Mouse (Mus musculus) regulatory T cell (primary cell): ENCODE results near the gene Sema4d.

Experiments
- in situ Hi-C: fragments of 300-600 bp; cut with MboI, MseI; formaldehyde crosslinking; loops from one replicate; pipeline ENCODE4 v1.15.1; 2025; ENCODE audit warnings: high pct_unique_total_duplicates

The Sema4d gene

DNA sequence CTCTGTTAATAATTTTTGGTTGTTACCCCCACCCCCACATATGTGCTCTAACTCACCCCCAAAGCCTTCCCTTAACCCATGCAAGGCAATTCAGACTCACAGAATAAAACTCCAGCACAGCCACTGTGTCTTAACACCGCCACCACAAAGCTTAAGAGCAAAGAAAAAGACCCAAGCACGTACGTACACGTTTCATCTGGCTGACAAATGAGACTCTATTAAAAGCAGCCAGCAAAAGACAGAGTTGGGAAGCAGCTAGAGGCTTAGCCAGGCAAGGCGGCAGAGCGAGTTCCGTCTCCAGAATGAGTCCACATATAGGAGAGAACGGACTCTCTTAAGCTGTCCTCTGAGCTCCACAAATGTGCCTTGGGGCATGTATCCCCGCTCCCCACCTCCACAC lies 37.5 kb downstream of the Sema4d start:
- in situ Hi-C loops, result loop anchor here (25.0 kb wide), 1 partner anchor 794 kb away; no protein-coding TSS in a partner anchor

DNA sequence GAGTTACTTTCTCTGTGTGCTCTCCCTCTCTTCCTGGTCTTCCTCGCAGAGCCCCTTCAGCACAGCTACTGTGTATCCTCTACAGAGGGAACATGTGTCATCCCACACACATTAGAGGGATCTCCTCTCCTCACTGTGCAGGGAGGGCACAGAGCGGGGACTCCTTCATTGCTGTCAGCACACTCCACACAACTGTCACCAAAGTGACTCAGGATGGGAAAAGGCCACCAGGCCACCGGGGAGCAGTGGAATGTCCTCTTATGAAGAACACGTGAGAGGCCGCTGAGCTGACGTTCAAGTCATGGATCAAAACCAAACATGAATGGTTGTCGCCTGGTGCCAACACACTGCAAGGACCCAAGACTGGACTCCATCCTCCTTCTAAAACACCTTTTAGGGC lies 38.0 kb downstream of the Sema4d start:
- in situ Hi-C loops, result loop anchor here (25.0 kb wide), 1 partner anchor 793 kb away; no protein-coding TSS in a partner anchor

DNA sequence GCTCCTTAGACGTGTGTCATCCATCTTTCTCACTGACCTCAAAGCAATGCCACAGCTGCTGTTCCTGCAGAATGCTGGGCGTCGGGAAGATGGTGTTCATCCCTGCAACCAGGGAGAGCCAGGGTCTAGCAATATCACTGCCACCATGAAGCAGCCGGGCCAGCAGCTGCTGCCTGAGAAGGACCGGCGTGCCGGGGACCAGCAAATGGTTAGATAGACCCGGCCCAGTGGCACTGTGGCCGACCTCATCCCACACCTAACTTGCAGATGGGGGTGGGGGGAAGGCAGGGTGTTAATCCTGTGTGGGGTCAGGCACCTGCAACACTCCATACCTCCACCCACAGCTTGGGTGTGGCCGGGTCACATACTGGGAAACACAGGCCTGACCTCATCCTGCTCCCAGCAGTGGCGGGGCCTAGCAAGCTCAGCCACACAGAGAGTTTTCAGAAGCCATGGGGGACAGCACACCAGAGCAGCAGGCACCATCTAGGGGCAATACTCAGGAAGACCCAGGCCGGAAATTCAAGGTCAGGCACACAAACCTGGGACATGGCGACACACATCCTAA lies 38.9 kb downstream of the Sema4d start:
- in situ Hi-C loops, result loop anchor here (25.0 kb wide), 1 partner anchor 792 kb away; no protein-coding TSS in a partner anchor

DNA sequence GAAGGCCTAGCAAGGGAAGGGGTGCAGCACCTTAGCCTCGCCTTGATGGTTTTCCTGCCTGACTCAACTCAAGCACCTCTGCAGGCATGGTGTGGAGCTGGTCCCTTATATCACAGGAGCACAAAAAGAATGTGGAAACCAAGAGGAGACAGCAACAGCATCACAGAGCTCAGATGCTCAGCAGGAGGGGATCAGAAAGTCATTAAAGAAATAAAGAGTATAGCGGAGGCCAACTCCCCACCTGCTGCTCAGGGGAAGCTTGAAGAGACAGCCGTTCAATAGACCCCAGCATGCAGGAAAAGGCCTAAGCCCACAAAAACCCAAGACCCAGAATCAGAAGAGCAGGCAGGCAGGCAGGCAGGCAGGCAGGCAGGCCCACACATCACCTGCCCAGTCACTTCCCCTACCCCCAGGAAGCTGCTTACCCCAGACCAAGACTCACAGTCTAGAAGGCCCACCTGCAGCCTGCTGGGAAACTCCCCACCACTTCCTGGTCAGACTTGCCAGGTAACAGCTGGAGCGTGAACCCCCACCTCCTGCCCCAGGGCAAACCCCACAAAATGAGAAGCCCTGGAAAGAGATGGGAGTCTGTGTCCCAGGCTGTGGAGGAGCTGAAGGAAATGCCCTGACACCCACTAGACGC lies 39.6 kb downstream of the Sema4d start:
- in situ Hi-C loops, result loop anchor here (25.0 kb wide), 1 partner anchor 792 kb away; no protein-coding TSS in a partner anchor

DNA sequence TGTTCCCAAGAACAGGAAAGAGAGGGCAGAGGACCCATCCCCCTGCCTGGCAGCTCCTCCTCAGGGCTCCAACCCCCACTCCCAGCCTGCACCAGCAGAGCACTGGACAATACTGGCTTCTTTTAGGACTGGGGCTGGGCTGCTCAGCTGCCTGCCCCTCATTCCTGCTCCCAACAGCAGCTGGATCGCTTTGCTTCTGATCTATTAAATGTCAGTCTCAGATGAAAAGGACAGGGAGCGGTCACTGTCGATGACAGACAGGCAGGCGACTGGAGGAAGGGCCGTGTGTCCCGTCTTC lies 40.4 kb downstream of the Sema4d start:
- in situ Hi-C loops, result loop anchor here (25.0 kb wide), 1 partner anchor 791 kb away; no protein-coding TSS in a partner anchor

DNA sequence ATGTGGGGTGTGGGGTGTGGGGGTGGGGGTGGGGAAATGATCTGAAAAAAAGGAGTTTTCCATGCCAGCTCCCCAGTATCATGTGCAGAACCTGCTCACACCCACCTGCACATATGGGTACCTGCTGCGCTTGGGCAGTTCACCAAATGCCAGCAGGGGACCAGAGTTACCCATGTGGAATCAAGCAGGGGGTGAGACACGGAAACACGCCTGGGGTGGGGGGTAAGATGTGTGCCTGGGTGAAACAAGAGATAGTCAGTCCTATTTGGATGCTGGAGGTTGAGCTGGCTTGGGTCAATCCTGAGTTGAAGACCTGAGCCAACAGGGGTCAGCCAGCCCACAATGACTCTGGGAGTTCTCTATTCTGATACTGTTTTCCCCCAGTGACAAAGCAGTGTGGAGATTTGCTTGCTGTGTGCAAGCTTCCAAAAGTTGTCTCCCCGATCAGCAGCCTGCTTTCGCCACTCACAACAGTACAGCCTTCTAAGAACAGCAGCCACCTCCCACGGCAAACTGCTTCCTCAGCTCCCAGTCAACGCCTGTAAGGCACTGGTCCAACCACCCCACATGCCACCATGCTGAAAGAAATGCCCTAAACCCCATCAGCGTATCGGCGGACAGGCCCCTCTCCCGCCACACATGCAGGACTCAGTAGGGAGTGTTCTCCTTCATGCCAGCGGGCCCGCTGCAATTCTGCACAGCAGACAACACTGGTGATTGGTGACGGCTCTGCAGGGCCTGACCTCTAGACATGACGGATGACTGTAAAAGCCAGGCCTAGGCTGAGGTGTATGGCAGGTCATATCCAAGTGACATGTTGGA lies 41.0 kb downstream of the Sema4d start:
- in situ Hi-C loops, result loop anchor here (25.0 kb wide), 1 partner anchor 790 kb away; no protein-coding TSS in a partner anchor

DNA sequence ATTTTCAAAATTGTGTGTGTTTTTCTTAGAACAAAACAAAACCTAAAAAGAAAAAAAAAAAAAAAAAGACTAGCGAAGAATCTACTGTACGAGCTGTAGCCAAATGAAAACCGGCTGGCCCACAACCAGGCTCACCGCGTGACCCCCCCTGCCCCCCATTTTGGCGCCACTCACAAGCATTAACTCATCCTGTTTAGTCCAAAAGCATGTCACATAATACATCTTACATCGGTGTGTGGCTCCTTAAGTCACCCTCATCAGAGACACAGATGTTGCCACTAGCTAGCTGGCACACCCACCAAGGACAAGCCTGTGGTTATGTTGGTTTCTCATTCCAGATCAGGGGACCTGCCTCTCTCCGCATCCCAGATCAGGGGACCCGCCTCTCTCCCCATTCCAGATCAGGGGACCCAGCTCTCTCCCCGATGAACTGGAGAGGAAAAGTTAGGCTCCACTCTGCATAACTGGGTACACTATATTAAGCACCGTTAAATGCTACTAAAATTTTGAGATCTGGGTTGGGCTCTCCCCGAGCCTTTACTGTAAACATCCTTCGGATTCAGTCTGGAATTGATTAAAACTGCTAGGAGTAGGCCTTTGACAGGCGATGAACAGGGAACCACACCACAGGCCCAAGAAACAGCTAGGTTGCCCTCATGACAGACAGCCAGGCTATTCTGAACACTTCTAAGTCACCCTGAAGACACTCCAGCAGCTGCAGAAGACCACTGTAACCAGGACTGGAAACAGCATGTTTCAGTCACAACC lies 43.8 kb downstream of the Sema4d start:
- in situ Hi-C loops, result loop anchor here (25.0 kb wide), 1 partner anchor 787 kb away; no protein-coding TSS in a partner anchor

DNA sequence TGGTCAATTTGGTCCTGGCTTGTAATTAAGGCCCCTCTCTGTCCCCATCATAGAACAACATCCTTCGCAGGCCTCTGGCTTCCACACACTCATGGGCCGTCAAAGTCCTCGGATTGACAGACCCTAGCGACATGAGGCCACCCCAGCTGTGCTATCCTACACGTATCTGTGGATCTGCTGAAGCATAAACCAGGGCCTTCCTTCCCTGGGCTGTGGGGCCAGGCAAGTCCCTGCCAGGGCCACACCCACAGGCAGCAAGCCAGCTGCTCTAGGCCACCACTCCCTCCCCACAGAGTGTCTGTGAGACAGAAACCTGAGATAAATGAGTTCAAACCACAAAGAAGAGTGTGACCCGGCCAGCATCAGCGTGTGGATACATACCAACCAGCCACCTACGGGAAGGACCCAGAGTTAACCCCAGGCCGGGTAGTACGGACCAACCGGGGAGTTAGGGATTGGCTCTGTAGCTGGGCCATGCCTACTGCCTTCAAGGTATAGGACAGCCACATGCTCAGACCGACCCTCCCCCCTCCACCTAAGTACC lies 45.5 kb downstream of the Sema4d start:
- in situ Hi-C loops, result no loop called here

DNA sequence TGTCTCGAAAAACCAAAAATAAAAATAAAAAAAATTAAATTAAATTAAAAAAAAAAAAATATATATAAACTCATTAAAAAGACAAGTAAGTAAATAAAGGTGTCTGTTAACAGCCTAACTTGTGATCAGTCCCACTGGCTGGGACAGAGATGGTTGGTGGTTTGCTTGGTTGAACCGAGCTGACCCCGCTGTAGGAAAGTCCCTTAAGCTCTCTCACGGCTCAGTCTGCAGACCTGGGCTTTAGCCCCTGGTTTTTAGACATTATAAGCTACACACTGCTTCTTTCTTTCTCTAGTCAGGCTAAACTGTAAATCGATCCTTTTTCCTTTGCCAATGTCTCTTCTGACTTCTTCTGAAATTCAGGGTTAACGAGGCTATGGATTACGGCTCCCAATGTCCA lies 46.5 kb downstream of the Sema4d start:
- in situ Hi-C loops, result no loop called here

DNA sequence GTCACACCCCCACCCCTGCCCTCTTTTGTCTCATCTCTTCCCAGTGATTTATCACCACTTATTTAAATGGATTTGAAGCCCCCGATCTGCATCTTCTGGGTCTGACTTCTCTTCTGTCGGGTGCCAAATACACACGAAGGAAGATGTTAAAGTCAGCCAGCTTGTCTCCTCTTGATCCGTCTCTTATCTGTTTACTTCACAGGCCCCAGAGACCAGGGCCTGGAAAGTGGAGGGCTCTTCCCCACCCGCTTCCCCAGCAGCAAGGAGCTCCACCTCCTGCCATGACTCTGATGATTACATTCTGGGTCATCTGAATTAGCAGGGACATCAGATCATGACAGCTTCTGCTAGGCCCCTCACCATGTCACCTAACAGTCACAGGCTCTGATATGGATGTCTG lies 47.7 kb downstream of the Sema4d start:
- in situ Hi-C loops, result no loop called here

DNA sequence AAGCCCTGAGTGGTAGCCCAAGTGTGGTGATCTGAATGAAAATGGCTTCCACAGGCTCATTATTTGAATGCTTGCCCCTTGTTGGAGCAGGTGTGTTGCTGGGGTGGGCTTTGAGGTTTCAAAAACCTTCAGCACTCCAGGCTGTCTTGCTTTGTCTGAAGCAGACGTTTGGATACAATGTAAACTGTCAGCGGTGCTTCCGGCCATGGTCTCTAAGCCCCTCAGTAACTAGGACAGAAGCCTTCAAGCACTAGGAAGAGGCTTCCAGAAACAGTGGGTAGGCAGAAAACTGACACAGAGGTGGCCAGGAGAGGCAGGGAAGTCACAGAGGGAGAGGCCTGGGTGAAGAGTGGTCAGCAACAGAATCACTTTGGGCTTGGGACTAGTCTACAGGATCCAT lies 49.7 kb downstream of the Sema4d start:
- in situ Hi-C loops, result no loop called here

DNA sequence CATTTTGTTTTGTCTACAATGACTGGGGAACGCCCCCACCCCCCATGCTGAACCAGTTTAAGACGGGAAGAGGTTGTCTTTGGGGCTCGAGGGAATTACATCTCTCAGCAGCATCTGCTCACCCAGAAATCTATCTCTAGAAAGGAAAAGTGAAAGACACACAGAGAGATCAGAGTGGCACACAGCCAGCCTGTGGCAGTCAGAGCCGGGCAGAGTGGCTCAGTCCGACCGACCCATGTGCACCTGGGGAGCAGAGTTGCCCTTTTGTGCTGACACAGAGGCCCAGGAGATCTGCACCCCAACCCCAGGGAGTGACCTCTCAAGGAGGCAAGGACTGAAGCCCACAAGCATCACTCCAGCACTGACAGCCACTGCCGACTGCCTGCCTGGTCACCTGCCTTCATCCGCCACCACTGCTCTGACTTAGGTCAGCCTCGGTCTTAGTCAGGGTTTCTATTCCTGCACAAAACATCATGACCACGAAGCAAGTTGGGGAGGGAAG lies 50.9 kb downstream of the Sema4d start:
- in situ Hi-C loops, result no loop called here

DNA sequence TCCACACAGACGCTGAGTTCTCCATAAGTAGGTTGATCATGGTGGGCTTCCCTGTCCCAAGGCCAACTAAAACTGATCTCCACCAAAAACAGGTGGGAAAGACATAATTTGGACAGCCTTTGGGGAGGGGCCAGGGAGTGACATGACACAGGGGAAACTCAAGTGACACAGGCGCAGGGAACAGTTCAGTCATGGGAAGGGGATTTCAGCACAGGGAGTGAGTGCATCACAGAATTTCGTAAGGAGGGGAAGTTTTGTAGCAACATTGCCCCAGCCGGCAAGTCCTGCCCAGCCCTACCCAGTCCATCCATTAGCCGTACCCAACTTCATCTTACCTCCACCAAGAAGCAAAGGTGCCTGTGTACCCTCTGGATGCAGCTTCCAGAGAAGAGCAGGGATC lies 52.8 kb downstream of the Sema4d start:
- in situ Hi-C loops, result no loop called here

DNA sequence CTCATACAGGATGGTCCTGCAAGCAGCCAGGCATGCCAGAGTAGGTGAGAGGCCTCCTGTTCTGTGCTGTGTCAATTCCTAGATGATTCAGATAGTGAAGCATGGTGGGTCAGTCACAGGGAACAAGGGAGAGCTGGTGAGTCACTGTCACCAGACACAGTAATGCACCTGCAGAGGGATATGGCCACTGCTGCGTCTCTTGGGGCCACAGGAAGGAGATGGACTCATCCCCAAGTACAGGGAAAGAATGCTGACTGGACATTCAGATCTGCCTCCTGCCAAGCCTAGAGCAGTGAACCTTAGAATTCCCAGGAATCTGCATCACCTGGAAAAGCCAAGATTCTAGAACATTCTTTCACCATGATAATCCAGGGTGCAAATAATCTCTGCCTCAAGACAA lies 53.8 kb downstream of the Sema4d start:
- in situ Hi-C loops, result no loop called here

DNA sequence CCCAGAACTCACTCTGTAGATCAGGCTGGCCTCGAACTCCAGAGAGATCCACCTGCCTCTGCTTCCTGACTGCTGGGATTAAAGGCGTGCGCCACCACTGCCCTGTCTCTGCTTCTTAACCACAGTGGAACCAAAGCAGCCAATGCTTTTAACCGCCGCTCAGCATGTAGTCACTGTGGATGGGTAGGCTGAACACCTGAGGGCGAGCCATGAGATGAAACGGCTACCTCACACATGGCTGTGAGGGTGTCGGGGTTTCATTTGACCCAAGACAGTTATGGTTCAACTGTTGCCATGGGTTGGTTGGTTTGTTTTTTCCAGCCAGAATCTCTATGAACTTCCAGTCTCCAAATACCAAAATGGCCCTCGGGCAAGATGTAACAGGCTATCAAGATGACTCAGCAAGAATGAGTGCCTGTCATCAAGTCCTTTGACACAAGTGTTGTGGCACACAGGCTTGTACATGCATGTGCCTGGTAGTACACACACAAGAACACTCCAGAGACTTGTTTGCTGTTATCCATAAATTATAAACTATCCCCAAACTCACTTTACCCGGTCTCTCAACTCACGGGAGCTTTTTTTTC lies 54.9 kb downstream of the Sema4d start:
- in situ Hi-C loops, result no loop called here

DNA sequence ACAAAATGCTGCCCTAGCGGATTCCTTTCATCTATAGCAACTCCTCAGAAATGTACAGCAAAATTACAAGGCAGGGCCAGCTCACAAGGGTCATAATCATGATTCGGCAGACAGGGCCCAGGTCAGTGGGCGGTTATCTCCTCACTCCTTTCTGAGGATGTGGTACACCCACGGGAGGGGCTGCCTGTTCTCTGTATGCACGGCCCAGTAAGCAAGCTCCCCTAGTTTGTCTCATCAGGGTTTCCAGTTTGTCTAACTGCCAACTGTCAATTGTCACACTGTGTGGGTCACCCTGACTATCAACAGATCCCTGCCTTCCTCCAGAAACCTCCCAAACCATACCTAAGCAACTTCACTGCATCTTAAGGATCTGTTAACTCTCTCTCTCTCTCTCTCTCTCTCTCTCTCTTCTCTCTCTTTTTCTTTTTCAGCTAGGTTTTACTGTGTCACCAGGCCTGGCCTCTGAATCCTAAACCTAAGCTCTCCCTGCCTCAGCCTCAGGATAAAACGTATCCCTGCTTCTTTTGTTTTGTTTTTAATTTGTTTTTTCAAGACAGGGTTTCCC lies 55.5 kb downstream of the Sema4d start:
- in situ Hi-C loops, result no loop called here

DNA sequence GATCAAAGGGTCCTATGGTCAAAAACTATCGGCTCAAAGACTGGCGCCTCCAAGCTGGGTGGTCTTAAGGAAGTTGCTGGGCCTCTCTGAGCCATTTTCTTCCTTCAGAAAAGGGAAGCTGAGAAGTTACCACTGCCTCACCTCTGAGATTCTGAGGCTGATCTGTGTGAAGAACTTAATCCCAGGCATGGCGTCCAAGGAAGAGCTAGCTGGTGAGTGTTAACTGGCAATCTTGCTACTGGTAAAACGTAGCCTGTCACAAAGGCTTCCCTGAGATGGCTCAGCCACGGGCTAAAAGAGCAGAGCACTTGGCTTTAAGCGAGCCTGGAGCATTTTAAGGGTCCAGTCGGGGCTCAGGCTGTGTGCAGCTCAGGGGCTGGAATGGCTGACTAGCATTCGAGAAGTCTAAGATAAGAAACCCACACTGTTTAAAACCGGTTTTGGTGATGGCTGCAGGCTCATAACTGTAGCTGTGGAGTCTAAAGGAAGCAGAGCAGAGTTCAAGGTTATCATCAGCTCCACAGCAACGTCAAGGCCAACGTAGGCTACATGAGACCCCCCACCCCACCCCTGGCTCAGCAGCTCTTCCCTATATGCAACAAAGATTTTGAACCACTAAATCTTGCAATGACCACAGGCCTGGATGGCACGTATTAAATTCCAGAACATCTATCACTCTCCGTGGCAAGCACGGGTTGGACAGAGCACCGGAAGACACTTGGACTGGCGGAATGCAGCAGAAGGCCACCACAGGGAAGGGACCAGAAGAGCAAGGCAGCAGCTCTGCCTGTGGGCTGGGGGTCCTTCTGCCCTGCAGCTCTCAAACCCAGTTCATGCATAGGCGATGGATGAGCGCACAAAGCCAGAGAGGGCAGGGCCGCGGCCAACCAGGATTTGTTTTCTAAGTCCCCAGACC lies 56.3 kb downstream of the Sema4d start:
- in situ Hi-C loops, result no loop called here

DNA sequence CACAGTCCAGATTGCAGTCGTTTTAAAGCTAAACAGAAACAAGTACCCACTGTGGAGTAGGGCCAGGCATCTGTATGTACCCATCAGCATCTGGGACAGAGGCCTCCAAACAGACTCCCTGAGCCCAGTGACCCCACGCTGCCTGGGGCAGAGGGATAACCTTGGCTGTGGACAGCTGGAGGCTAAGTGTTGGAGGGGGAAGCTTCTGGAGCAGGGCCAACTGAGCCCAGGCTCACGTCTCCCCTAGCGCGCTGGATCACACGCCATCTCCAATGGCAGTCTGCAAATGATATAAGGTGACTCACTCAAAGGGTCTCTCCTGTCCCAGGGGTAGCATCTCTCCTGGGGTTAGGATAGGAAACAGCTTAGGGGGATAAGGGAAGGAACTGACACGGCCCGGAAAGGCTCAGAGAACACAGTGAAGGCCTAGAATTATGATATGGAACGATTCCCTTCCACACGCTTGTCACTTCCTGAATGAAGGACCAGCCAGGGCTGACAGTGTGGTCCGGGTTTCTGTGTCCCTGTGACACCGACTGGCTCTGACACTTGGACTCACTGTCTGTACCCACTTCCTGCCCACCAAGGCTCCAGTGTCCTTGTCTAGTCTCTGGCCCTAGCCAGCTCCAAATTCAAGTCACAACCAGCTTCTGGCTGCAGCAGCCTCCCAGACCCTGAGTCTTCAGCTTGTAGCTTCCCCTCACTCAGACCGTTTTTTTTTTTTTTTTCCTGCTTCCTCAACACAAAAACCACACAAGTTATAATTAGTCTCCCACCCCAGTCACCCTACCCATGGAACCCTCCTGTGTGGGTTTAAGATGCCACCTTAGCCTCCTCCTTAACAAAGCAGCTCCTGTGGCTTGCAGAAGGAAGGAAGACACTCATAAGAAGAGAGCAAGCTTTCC lies 57.3 kb downstream of the Sema4d start:
- in situ Hi-C loops, result no loop called here

DNA sequence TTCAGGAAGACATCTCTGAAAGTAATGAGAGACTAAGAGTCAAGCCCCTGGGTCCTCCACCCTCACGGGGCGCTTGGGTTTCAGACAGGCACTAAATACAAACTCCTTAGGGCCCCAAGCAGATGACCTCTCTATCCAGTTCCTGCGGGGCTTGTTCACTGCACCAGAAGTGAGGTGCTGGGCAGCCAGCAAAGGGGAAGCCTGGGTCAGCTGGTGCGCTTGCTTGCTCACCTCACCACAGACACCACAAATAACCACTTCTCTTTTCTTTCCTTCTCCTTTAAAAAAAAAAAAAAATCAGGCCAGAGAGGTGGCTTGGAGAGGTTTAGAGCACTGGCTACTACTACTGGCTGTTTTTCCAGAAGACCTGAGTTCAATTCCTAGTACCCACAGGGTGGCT lies 59.0 kb downstream of the Sema4d start:
- in situ Hi-C loops, result no loop called here
